Mouse (Mus musculus) kidney, adult 2 months (tissue): ENCODE results near the gene Luc7l3.

Experiments
- CTCF ChIP-seq: fragments of 200-500 bp; conservative IDR thresholded peaks from 2 replicates; pipeline ENCODE4 v1.5.1; 2011; ENCODE audit warnings: low read depth, mild to moderate bottlenecking, control low read depth, low read length, moderate library complexity, mixed read lengths; ENCODE audit not compliant: insufficient read depth, insufficient read length
- POLR2A ChIP-seq: fragments of 200-500 bp; IDR thresholded peaks from one replicate; pipeline ENCODE4 v1.6.1; 2011; ENCODE audit warnings: low read depth, low read length, control low read depth

DNA sequence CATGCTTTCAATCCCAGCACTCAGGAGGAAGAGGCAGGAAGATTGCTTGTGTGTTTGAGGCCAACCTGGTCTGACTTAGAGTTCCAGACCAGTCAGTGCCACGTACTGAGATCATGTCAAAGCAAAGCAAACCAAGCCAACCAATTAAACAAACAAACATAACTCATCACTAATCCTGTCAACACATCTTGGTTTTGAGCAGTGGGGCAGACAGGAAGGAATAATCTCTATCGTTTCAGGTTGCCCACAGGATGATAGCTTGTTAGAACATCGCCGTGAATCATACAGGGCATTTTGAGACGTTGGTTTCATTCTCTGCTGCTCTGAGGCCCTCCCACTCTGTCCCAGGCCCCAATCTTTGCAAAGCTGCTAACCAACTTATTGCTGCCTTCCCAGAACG is 48.2 kb upstream of the Luc7l3 start:
- TF ChIP-seq POLR2A (no peak), CTCF (no peak)
